Mouse (Mus musculus): ENCODE results near the gene Dnajb2. TPM values are rescaled to one million over a fixed set of nuclear protein-coding genes. Genes with fewer than 3 reads are reported as not detected.

Gene Dnajb2
- total RNA-seq, 2 experiments from 2014 or later, result 32.4 to 38.8 TPM

- no peak for DNase-seq
Measured at GRCm38 (mm10) chr1:75293331-75293701, 57.1 kb downstream of the Dnajb2 start.

GRCm38 (mm10) chr1:75294294-75294693 is 58.1 kb downstream of the Dnajb2 start:
- no peak for DNase-seq

Small RNA genes within 50 kb of the gene (microRNA-seq; reads per million reads assigned to microRNA genes)
- gene Gm27943, result 0 reads per million in 2 experiments

Other genes starting within 250 kb of the Dnajb2 start
- gene Nhej1, start 111.2 kb upstream of the Dnajb2 start, total RNA-seq (2021), result 1 to 10 TPM; 4.0 to 5.4 TPM
- not detected for gene Slc23a3, start 102.5 kb upstream of the Dnajb2 start, total RNA-seq (2021)
- 10 to 100 TPM; 20.1 to 22.3 TPM for gene Cnppd1, start 93.7 kb upstream of the Dnajb2 start, total RNA-seq (2021)
- gene Retreg2, start 93.6 kb upstream of the Dnajb2 start, total RNA-seq (2021), result 10 to 100 TPM; 18.1 to 21.5 TPM
- gene Zfand2b, start 67.8 kb upstream of the Dnajb2 start, total RNA-seq (2021), result 10 to 100 TPM; 12.4 to 14.0 TPM
- 10 to 100 TPM; 20.8 to 24.2 TPM for gene Abcb6, start 56.0 kb upstream of the Dnajb2 start, total RNA-seq (2021)
- gene Ankzf1, start 44.3 kb upstream of the Dnajb2 start, total RNA-seq (2021), result 1 to 10 TPM; 6.8 to 9.4 TPM
- gene Atg9a, start 44.2 kb upstream of the Dnajb2 start, total RNA-seq (2021), result 10 to 100 TPM; 50.8 to 51.0 TPM
- gene Glb1l, start 25.6 kb upstream of the Dnajb2 start, total RNA-seq (2021), result 1 to 10 TPM; 6.5 to 8.6 TPM
- 10 to 100 TPM; 31.8 to 40.3 TPM for gene Stk16, start 25.6 kb upstream of the Dnajb2 start, total RNA-seq (2021)
- 100 to 1,000 TPM; 490 to 573 TPM for gene Tuba4a, start 16.5 kb upstream of the Dnajb2 start, total RNA-seq (2021)
- not detected for gene A630095N17Rik, start 4.3 kb upstream of the Dnajb2 start, total RNA-seq (2021)
- gene Ptprn, start 28.1 kb downstream of the Dnajb2 start, total RNA-seq (2021), result under 1 TPM; 0.65 to 0.68 TPM
- gene Resp18, start 42.0 kb downstream of the Dnajb2 start, total RNA-seq (2021), result not detected
- 10 to 100 TPM; 51.0 to 53.8 TPM for gene Dnpep, start 81.6 kb downstream of the Dnajb2 start, total RNA-seq (2021)
- 1,000 to 10,000 TPM; 1,482 to 1,503 TPM for gene Des, start 123.9 kb downstream of the Dnajb2 start, total RNA-seq (2021)
- 100 to 1,000 TPM; 196 to 209 TPM for gene Speg, start 138.9 kb downstream of the Dnajb2 start, total RNA-seq (2021)
- gene Gmppa, start 199.5 kb downstream of the Dnajb2 start, total RNA-seq (2021), result 10 to 100 TPM; 35.6 to 39.7 TPM
- not detected for gene Asic4, start 214.0 kb downstream of the Dnajb2 start, total RNA-seq (2021)
- gene Chpf, start 242.9 kb downstream of the Dnajb2 start, total RNA-seq (2021), result 10 to 100 TPM; 22.2 to 32.0 TPM
- gene Tmem198, start 243.1 kb downstream of the Dnajb2 start, total RNA-seq (2021), result under 1 TPM; 0.68 to 0.87 TPM

Data from gastrocnemius, postnatal 10 days (tissue).